In genomic region chr10:64084465-64084864, GRCm38 (mm10) we compare ENCODE assay signal across 7 mouse cellular contexts. TPM values are rescaled to one million over a fixed set of nuclear protein-coding genes. Genes with fewer than 3 reads are reported as not detected.
DNase-seq lines count a peak whose midpoint lies in the region; ATAC-seq and TF ChIP-seq lines count a peak whose summit lies in the region.

No protein-coding gene starts in this region.

- WGBS in embryonic facial prominence, embryonic 15.5 days = 22% methylated on average over 4 of the region's 4 CpGs
- WGBS in midbrain, embryonic 15.5 days = 35% methylated on average over 4 of the region's 4 CpGs

- peak overlapping the region; percentile 48; the same call in 1 of the 2 replicates for H3K27ac ChIP-seq in embryonic facial prominence, embryonic 15.5 days (replicated peaks)
- H3K27ac ChIP-seq in midbrain, embryonic 15.5 days = no peak overlapping the region

- H3K4me1 ChIP-seq in embryonic facial prominence, embryonic 15.5 days = peaks cover 9% of the 10 kb centered on the region; the same call in 1 of the 2 replicates
- H3K4me1 ChIP-seq in midbrain, embryonic 15.5 days = peaks cover 19% of the 10 kb centered on the region

- no peaks in the 10 kb centered on the region for H3K36me3 ChIP-seq in embryonic facial prominence, embryonic 15.5 days
- no peaks in the 10 kb centered on the region for H3K36me3 ChIP-seq in midbrain, embryonic 15.5 days (replicated peaks)

- no peaks in the 10 kb centered on the region for H3K27me3 ChIP-seq in Patski
- H3K27me3 ChIP-seq in embryonic facial prominence, embryonic 15.5 days = peaks cover 10% of the 10 kb centered on the region
- no peaks in the 10 kb centered on the region for H3K27me3 ChIP-seq in midbrain, embryonic 15.5 days (replicated peaks)

- CTCF ChIA-PET in Patski (lab: Charles Lee) = no interaction called here

- peak overlapping the region; percentile 15 for H3K4me3 ChIP-seq in embryonic facial prominence, embryonic 15.5 days (replicated peaks)
- peak overlapping the region; percentile 54 for H3K4me3 ChIP-seq in midbrain, embryonic 15.5 days

- DNase-seq in left cerebral cortex, postnatal 14 days (ENCODE audit: low spot score in 2 of 2) = peak; percentile 47 to 64
- DNase-seq in left cerebral cortex, adult 18-20 months (ENCODE audit: low spot score in 2 of 2) = no peak
- DNase-seq in Patski (ENCODE audit: low read depth, low spot score) = no peak
- no peak for DNase-seq in frontal cortex, postnatal 10 days (ENCODE audit: low spot score in 2 of 2)
- DNase-seq in layer of hippocampus, postnatal 25 days (ENCODE audit: extremely low spot score in 1 of 2, low spot score in 1 of 2) = no peak

- TF ChIP-seq CTCF in Patski (IDR thresholded peaks at IDR 0.05) = peak; percentile 78

- no peak for ATAC-seq in Patski
- ATAC-seq in embryonic facial prominence, embryonic 15.5 days (ENCODE audit: insufficient number of reproducible peaks, low FRiP score, low TSS enrichment, low read depth) = no peak
- no peak for ATAC-seq in midbrain, embryonic 15.5 days (replicated peaks)

- H3K4me2 ChIP-seq in embryonic facial prominence, embryonic 15.5 days (replicated peaks) = peak overlapping the region; percentile 31; the same call in 1 of the 2 replicates
- peak overlapping the region; percentile 77 for H3K4me2 ChIP-seq in midbrain, embryonic 15.5 days

- POLR2A ChIA-PET in Patski (lab: Charles Lee) = no interaction called here

- in situ Hi-C loops in Patski (cut with MboI; ENCODE audit: low pct_unique_long_range_greater_than_20kb) = loop anchor here (25.0 kb wide), 1 partner anchor 1678 kb away; no protein-coding TSS in a partner anchor

- no peaks in the 10 kb centered on the region for H3K9me3 ChIP-seq in embryonic facial prominence, embryonic 15.5 days (replicated peaks)
- no peaks in the 10 kb centered on the region for H3K9me3 ChIP-seq in midbrain, embryonic 15.5 days

- intact Hi-C loops in left cerebral cortex, postnatal 14 days (cut with DNase I) = loop anchor here (10.0 kb wide), 2 partner anchors 660 to 1680 kb away; partner anchors contain the start of gene Gm7075

- H3K9ac ChIP-seq in embryonic facial prominence, embryonic 15.5 days = no peak overlapping the region
- no peak overlapping the region for H3K9ac ChIP-seq in midbrain, embryonic 15.5 days

RNA-seq across cellular contexts. Expression of gene Lrrtm3, which starts 5.6 kb away (rescaled TPM):
- 10 to 100 TPM; 73.2 to 76.7 TPM for total RNA-seq in left cerebral cortex, postnatal 14 days (2021)
- total RNA-seq in left cerebral cortex, adult 18-20 months (2021) = 10 to 100 TPM; 62.4 to 76.0 TPM
- polyA plus RNA-seq in Patski (2021) = 0.13 TPM
- 10.3 and 11.5 TPM in 2 replicates for polyA plus RNA-seq in embryonic facial prominence, embryonic 15.5 days (2015; fragmentation: Nextera tagmentation; extraction: Ambion mirVana)
- polyA plus RNA-seq in midbrain, embryonic 15.5 days (2015; fragmentation: Nextera tagmentation; extraction: Ambion mirVana) = 38.1 and 39.0 TPM in 2 replicates
- 10 to 100 TPM; 23.6 to 25.5 TPM for total RNA-seq in layer of hippocampus, postnatal 25 days (2021)

Comparison
In these comparisons a context has a peak if more than half of its experiments do, and no peak if none do; other contexts are left out.
1. DNase-seq: peak in left cerebral cortex, postnatal 14 days (2 of 2); none in left cerebral cortex, adult 18-20 months (0 of 2), Patski (single experiment), frontal cortex, postnatal 10 days (0 of 2) and layer of hippocampus, postnatal 25 days (0 of 2).